Mouse (Mus musculus): Measurements from ENCODE around the gene Sod2. TPM values are rescaled to one million over a fixed set of nuclear protein-coding genes. Genes with fewer than 3 reads are reported as not detected.
"Not testable (repeated sequence)": the region's sequence is repeated elsewhere in the genome, so short reads cannot be mapped to it uniquely, and the experiment has no call there.

Sod2 gene
- polyA plus RNA-seq, 1 experiment from 2014 or later: 120 TPM

DNA sequence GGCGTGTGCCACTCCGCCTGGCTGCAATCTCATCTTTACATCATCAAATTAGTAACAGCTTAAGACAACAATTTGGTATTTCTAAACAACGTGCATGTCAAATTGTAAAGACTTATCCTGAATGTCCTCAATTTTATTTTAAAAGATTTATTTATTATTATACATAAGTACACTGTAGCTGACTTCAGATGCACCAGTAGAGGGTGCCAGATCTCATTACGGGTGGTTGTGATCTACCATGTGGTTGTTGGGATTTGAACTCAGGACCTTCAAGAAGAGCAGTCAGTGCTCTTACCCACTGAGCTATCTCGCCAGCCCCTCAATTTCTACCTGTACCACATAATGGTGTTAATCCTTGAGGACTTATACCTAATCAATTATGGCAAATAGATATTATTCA lies 4.4 kb upstream of the Sod2 start:
- ATAC-seq (ENCODE audit: low FRiP score); H3K4me1 ChIP-seq (replicated peaks; ENCODE audit: control insufficient read depth, insufficient read depth, low read length): not testable (repeated sequence)

DNA sequence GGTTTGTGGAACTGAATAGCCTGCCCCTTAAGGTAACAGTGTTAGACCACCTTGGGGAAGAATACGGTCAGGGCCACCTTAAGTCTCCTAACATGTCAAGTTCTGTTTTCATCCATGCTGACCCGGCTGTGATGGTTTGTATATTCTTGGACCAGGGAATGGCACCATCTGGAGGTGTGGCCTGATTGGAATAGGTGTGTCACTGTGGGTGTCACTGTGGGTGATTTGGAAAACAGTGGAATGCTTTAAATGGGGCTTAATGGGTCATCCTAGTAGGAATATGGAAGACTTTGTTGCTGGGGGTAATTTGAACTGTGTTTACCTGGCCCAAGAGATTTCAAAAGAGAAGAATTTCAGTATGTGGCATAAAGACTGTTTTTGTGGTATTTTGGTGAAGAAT lies 2.2 kb upstream of the Sod2 start:
- not testable (repeated sequence) for H3K36me3 ChIP-seq (ENCODE audit: control insufficient read depth, insufficient read depth, low read length); DNase-seq (ENCODE audit: low spot score); H3K9ac ChIP-seq (ENCODE audit: low read depth, low read length); H3K4me3 ChIP-seq (ENCODE audit: low read depth, low read length); H3K9me3 ChIP-seq (ENCODE audit: control insufficient read depth, low read length); H3K4me2 ChIP-seq (replicated peaks; ENCODE audit: low read depth, low read length); H3K27ac ChIP-seq (ENCODE audit: low read depth, low read length); ATAC-seq (ENCODE audit: low FRiP score); H3K4me1 ChIP-seq (replicated peaks; ENCODE audit: control insufficient read depth, insufficient read depth, low read length); H3K27me3 ChIP-seq (ENCODE audit: control insufficient read depth, insufficient read depth, low read length)
- WGBS: 86% methylated on average over 2 of the region's 2 CpGs

More for the DNA sequence above, 4.4 kb upstream of the Sod2 start:
- H3K36me3 ChIP-seq (ENCODE audit: control insufficient read depth, insufficient read depth, low read length); H3K27ac ChIP-seq (ENCODE audit: low read depth, low read length); H3K27me3 ChIP-seq (ENCODE audit: control insufficient read depth, insufficient read depth, low read length); H3K4me2 ChIP-seq (replicated peaks; ENCODE audit: low read depth, low read length); H3K9me3 ChIP-seq (ENCODE audit: control insufficient read depth, low read length); H3K4me3 ChIP-seq (ENCODE audit: low read depth, low read length); H3K9ac ChIP-seq (ENCODE audit: low read depth, low read length); DNase-seq (ENCODE audit: low spot score): not testable (repeated sequence)
- 93% methylated on average over 5 of the region's 5 CpGs for WGBS

DNA sequence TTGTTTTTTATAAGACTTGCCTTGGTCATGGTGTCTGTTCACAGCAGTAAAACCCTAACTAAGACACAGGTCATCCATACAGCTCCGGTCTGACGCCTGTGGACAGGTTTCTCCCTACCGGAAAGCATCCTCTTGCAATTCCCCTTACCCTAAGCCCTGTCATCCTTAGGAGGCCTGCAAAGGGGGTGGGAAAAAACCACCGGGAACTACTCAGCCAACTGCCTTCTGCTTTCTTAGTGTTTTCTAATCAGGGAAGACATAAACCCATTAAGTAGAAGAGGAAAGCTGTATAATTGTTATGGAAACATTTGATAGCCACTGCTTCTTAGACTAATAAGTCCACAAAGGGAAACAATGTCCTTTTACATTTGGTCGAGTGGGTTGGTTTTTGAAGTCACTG lies 338 bp downstream of the Sod2 start:
- WGBS: 53% methylated on average over 5 of the region's 5 CpGs
- DNase-seq (ENCODE audit: low spot score) (peak; percentile 10), ATAC-seq (ENCODE audit: low FRiP score) (no peak)
- Histone ChIP-seq H3K4me1 (replicated peaks; ENCODE audit: control insufficient read depth, insufficient read depth, low read length) (no peaks in the 10 kb centered on the region), H3K9me3 (ENCODE audit: control insufficient read depth, low read length) (no peaks in the 10 kb centered on the region), H3K27ac (ENCODE audit: low read depth, low read length) (peak overlapping the region; percentile 83; the same call in 1 of the 2 replicates), H3K27me3 (ENCODE audit: control insufficient read depth, insufficient read depth, low read length) (no peaks in the 10 kb centered on the region), H3K36me3 (ENCODE audit: control insufficient read depth, insufficient read depth, low read length) (no peaks in the 10 kb centered on the region), H3K4me2 (replicated peaks; ENCODE audit: low read depth, low read length) (peak overlapping the region; percentile 67), H3K4me3 (ENCODE audit: low read depth, low read length) (peak overlapping the region; percentile 88; the same call in 1 of the 2 replicates), H3K9ac (ENCODE audit: low read depth, low read length) (no peak overlapping the region)

GRCm38 (mm10) chr17:13007730-13008425 lies 1.2 kb downstream of the Sod2 start:
- Histone ChIP-seq H3K9ac (ENCODE audit: low read depth, low read length) (peak overlapping the region; percentile 68), H3K9me3 (ENCODE audit: control insufficient read depth, low read length) (no peaks in the 10 kb centered on the region), H3K36me3 (ENCODE audit: control insufficient read depth, insufficient read depth, low read length) (no peaks in the 10 kb centered on the region), H3K27me3 (ENCODE audit: control insufficient read depth, insufficient read depth, low read length) (no peaks in the 10 kb centered on the region), H3K4me3 (ENCODE audit: low read depth, low read length) (peak overlapping the region; percentile 88), H3K27ac (ENCODE audit: low read depth, low read length) (peak overlapping the region; percentile 83), H3K4me2 (replicated peaks; ENCODE audit: low read depth, low read length) (peak overlapping the region; percentile 67), H3K4me1 (replicated peaks; ENCODE audit: control insufficient read depth, insufficient read depth, low read length) (no peaks in the 10 kb centered on the region)
- DNase-seq (ENCODE audit: low spot score) (peak; percentile 97), ATAC-seq (ENCODE audit: low FRiP score) (peak; percentile 98)
- WGBS: under 1% methylated on average over 60 of the region's 76 CpGs

GRCm38 (mm10) chr17:13008528-13008927 lies 1.9 kb downstream of the Sod2 start:
- 2% methylated on average over 10 of the region's 10 CpGs for WGBS
- Histone ChIP-seq H3K27ac (ENCODE audit: low read depth, low read length) (peak overlapping the region; percentile 83; the same call in 1 of the 2 replicates), H3K9ac (ENCODE audit: low read depth, low read length) (peak overlapping the region; percentile 68), H3K36me3 (ENCODE audit: control insufficient read depth, insufficient read depth, low read length) (no peaks in the 10 kb centered on the region), H3K9me3 (ENCODE audit: control insufficient read depth, low read length) (no peaks in the 10 kb centered on the region), H3K4me2 (replicated peaks; ENCODE audit: low read depth, low read length) (peak overlapping the region; percentile 67), H3K27me3 (ENCODE audit: control insufficient read depth, insufficient read depth, low read length) (no peaks in the 10 kb centered on the region), H3K4me3 (ENCODE audit: low read depth, low read length) (peak overlapping the region; percentile 88), H3K4me1 (replicated peaks; ENCODE audit: control insufficient read depth, insufficient read depth, low read length) (no peaks in the 10 kb centered on the region)
- ATAC-seq (ENCODE audit: low FRiP score) (no peak), DNase-seq (ENCODE audit: low spot score) (peak; percentile 12)

GRCm38 (mm10) chr17:13009887-13010286 lies 3.2 kb downstream of the Sod2 start:
- DNase-seq (ENCODE audit: low spot score): peak; percentile 42
- Histone ChIP-seq H3K4me3 (ENCODE audit: low read depth, low read length) (no peak overlapping the region), H3K9me3 (ENCODE audit: control insufficient read depth, low read length) (no peaks in the 10 kb centered on the region), H3K4me1 (replicated peaks; ENCODE audit: control insufficient read depth, insufficient read depth, low read length) (no peaks in the 10 kb centered on the region), H3K9ac (ENCODE audit: low read depth, low read length) (no peak overlapping the region), H3K36me3 (ENCODE audit: control insufficient read depth, insufficient read depth, low read length) (no peaks in the 10 kb centered on the region), H3K4me2 (replicated peaks; ENCODE audit: low read depth, low read length) (no peak overlapping the region), H3K27me3 (ENCODE audit: control insufficient read depth, insufficient read depth, low read length) (no peaks in the 10 kb centered on the region), H3K27ac (ENCODE audit: low read depth, low read length) (no peak overlapping the region)
- 51% methylated on average over 3 of the region's 3 CpGs for WGBS
- ATAC-seq (ENCODE audit: low FRiP score): no peak

DNA sequence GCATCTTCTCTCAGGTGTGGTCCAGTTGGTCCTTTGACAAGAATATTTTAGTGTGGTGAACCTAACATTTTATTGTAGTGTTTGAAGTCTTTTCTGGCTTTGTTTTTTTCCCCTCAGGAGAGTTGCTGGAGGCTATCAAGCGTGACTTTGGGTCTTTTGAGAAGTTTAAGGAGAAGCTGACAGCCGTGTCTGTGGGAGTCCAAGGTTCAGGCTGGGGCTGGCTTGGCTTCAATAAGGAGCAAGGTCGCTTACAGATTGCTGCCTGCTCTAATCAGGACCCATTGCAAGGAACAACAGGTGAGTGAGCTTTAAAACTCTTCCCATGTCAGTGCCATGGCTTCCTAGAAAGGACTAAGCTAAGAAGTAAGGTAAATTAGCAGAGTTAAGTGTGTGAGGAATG lies 6.7 kb downstream of the Sod2 start:
- H3K27ac ChIP-seq (ENCODE audit: low read depth, low read length): no peak overlapping the region
- H3K4me2 ChIP-seq (replicated peaks; ENCODE audit: low read depth, low read length): no peak overlapping the region
- ATAC-seq (ENCODE audit: low FRiP score) (no peak), DNase-seq (ENCODE audit: low spot score) (no peak)
- H3K9ac ChIP-seq (ENCODE audit: low read depth, low read length): no peak overlapping the region
- H3K27me3 ChIP-seq (ENCODE audit: control insufficient read depth, insufficient read depth, low read length): no peaks in the 10 kb centered on the region
- H3K9me3 ChIP-seq (ENCODE audit: control insufficient read depth, low read length): no peaks in the 10 kb centered on the region
- no peaks in the 10 kb centered on the region for H3K4me1 ChIP-seq (replicated peaks; ENCODE audit: control insufficient read depth, insufficient read depth, low read length)
- 81% methylated on average over 3 of the region's 3 CpGs for WGBS
- H3K4me3 ChIP-seq (ENCODE audit: low read depth, low read length): no peak overlapping the region
- peaks cover 4% of the 10 kb centered on the region for H3K36me3 ChIP-seq (ENCODE audit: control insufficient read depth, insufficient read depth, low read length)

DNA sequence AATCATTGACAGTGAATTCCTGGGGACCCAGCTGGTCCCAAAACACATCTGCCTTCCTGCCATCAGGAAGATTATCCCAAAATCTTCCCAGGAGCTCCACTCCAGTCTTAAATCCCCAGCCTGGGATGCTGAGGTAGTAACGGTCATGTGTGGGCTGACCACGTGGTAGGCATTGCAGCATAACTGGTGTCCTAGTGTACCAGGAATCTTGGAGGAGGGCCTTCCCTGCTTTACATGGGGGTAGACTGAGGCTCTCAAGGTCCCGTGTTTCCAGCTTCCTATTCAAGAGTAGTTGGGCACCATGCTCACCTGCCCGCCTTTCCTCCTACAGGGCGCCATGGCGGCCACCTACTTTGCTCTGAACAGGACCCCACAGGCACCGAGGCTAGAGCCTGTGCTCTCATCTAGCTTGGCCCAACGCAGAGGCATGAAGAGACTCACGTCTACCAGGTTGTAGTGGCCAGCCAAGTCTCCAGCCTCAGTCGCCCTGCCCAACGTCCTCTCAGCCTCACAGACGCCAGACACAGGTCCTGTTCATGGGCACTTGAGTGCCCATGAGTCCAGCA lies 30.1 kb downstream of the Sod2 start:
- not testable (repeated sequence) for H3K27ac ChIP-seq (ENCODE audit: low read depth, low read length); ATAC-seq (ENCODE audit: low FRiP score); H3K36me3 ChIP-seq (ENCODE audit: control insufficient read depth, insufficient read depth, low read length); H3K9me3 ChIP-seq (ENCODE audit: control insufficient read depth, low read length); H3K9ac ChIP-seq (ENCODE audit: low read depth, low read length); H3K4me3 ChIP-seq (ENCODE audit: low read depth, low read length); H3K4me2 ChIP-seq (replicated peaks; ENCODE audit: low read depth, low read length); H3K4me1 ChIP-seq (replicated peaks; ENCODE audit: control insufficient read depth, insufficient read depth, low read length); H3K27me3 ChIP-seq (ENCODE audit: control insufficient read depth, insufficient read depth, low read length); DNase-seq (ENCODE audit: low spot score)
- whole genome bisulfite sequencing: 86% methylated on average over 3 of the region's 12 CpGs

Measured in hindbrain, embryonic 11.5 days (tissue).